Mouse (Mus musculus) spleen, postnatal 36 days (tissue): ENCODE results near the gene Angptl8.
A peak's percentile ranks its signal among the peaks of the same experiment; 100 is the strongest.
"Not testable (repeated sequence)": the region's sequence is repeated elsewhere in the genome, so short reads cannot be mapped to it uniquely, and the experiment has no call there.

ENCODE experiments used
- DNase-seq, 2 experiments: peaks; one replicate each; pipeline ENCODE4 v3.0.0; 2022; ENCODE audit warnings: low spot score in 2 of 2, mixed read lengths in 1 of 2

Angptl8 gene

GRCm38 (mm10) chr9:21835258-21835912 is at the start of gene Angptl8:
Angptl8 (plus strand) TSS chr9:21835510.
- no peak for DNase-seq

GRCm38 (mm10) chr9:21786309-21786708 is 49.0 kb upstream of the Angptl8 start:
- not testable (repeated sequence) for DNase-seq

DNA sequence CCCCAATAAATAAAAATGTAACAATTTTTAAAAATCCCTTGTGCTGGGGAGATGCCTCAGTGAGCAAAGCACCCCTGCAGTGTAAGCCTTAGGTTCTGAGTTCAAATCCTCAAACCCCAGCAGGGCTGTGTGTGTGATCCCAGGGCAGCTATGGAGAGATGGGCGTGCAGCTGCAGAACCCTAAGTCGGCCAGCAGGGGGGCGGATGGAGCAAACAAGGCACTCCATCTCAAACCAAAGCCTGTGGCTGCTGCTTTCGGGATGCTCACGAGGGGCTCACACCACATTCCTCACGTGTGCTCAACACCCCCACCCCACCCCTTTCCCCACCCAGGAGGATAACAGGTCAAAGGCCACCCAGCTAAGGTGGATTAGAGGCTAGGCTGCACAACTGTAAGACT is 48.4 kb upstream of the Angptl8 start:
- DNase-seq, result no peak

- no peak for DNase-seq
Observed at GRCm38 (mm10) chr9:21787654-21788053, 47.7 kb upstream of the Angptl8 start.

GRCm38 (mm10) chr9:21788234-21788633 is 47.1 kb upstream of the Angptl8 start:
- DNase-seq, result no peak

DNA sequence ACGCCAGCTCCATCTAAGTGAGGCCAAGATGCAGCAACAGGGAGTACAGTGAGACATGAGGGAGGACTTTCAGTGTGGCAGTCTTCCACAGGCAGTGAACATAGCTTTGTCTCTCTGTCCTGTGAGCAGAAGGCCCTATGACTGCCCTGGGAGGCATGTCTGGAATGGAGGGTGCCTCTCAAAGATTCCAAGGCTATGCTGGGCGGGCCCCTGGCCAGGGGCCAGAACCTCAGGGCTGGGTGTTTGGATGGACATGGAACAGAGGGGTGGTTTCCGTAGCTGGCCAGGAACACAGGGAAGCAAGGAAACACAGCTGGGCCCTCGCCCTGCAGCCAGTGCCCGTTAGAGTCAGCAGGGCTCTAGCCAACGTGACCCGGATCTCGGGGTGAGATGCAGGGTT is 43.4 kb upstream of the Angptl8 start:
- DNase-seq, result no peak

DNA sequence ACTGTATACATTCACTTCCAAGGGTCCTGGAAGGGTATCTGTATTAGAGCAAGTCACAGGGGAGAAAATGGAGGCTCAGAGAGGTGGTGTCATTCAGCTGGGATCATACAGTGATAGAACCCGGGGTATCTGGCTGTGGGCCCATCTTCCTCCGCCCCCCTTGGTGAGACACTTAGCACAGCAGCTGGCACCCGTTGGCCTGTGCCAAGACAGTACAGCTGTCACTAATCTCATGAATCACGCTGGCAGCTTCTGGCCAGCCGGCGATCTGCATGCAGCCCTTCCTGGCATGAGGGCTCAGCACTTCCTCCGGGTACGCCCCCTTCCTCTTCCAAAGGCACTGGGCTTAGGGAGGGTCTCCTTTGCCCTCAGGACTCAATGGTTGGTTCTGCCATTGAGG is 42.7 kb upstream of the Angptl8 start:
- no peak for DNase-seq

- DNase-seq, result not testable (repeated sequence)
Observed at GRCm38 (mm10) chr9:21793507-21793906, 41.8 kb upstream of the Angptl8 start.

- no peak for DNase-seq
Observed at GRCm38 (mm10) chr9:21794344-21794834, 40.9 kb upstream of the Angptl8 start.

- no peak for DNase-seq
Observed at GRCm38 (mm10) chr9:21794925-21795324, 40.4 kb upstream of the Angptl8 start.

GRCm38 (mm10) chr9:21795579-21795978 is 39.7 kb upstream of the Angptl8 start:
- DNase-seq, result no peak

GRCm38 (mm10) chr9:21796259-21796658 is 39.1 kb upstream of the Angptl8 start:
- DNase-seq, result no peak

DNA sequence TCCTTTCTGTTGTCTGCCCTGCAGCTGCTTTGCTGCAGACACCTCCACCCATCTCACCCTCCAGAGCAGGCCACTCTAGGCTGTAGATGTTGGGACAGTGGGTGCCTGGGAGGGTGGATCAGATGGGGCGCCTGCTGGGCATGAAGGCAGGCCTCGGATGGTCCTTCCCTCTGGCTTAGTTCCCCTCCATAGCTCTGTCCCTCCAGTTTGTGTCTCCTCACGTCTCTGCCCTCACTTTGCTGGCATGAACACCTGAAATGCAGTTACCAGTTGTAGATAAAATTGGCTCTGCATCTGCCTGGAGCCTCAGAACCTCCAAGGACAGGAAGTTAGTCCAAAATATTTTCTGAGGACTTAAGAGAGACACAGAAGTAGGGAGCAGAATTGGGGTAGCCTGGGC is 38.4 kb upstream of the Angptl8 start:
- DNase-seq, result no peak

GRCm38 (mm10) chr9:21797921-21798344 is 37.4 kb upstream of the Angptl8 start:
- peak in 1 of 2 experiments; percentile 16 for DNase-seq

GRCm38 (mm10) chr9:21798345-21799009 is 36.8 kb upstream of the Angptl8 start, which contains the start of gene Kank2:
Kank2 (minus strand) TSS chr9:21798744.
- peak; percentile 59 to 64 for DNase-seq

- no peak for DNase-seq
Observed at GRCm38 (mm10) chr9:21799010-21799350, 36.3 kb upstream of the Angptl8 start.

GRCm38 (mm10) chr9:21801121-21801520 is 34.2 kb upstream of the Angptl8 start:
- DNase-seq, result no peak

GRCm38 (mm10) chr9:21801591-21801990 is 33.7 kb upstream of the Angptl8 start:
- DNase-seq, result no peak

DNA sequence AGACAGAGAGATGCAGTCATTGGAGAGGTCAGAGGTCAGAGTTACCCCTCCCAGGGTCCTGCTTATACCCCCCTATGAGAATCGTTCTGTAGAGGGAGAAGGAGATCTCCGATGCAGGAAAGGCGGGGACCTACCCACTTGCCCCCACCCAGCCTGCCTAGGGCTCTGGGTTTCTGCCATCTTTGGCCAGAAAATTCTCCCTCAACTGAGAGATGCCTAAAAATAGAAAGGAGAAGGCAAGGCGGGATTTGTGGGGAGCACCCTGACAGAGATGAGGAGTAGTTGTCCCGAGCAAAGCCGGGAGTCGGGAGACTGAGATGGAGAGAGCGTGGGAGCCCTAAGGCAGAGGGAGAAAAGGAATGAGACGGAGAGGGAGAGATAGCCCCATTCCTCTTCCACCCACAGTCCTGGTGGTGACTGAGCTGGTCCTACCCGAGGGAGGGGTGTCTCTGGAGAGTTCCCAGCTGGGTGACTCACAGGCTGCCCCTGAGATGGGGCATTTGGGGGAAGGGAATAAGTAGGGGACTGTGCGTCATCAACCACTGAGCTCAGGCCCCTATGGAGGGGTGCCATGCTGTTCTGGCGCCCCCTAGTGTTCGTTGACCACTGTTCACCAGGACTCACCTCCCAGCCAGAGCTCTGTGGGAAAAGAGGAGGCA is 31.2 kb upstream of the Angptl8 start:
- peak; percentile 51 to 60 for DNase-seq

DNA sequence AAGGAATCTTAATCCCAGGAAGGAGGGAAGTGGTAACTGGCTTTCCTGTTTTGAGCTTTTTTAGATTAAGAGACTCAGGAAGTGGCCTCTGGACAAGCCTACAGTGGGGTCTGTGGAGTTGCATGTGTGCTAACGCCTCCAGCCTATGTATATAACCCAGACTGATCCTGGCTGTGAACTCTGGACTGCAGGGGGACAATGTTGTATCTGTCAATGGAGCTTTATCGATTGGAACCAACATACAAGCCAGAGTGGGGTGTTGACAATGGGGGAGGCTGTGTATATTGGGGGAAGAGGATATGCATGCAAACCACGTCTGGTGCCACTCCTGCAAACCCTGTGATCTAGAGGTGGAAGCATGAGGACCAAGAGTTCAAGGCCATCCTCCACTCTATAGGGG is 28.9 kb upstream of the Angptl8 start:
- no peak for DNase-seq

DNA sequence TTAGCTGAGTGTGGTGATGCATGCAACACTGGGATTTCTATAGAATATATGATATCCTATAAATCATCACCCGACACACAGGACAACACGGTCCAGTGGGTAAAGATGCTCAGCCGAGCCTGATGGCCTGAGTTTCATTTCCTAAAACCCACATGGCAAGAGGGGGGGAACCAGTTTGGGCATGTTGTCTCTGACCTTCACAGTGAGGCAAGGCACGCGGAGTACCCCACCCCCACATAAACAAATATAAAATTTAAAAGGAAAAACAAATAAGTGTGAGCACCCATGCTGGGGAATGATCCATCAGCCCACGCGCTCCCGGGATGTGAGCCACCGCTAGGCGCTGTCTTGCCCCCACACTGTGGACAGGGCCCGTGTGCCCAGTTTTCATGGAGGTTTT is 28.3 kb upstream of the Angptl8 start:
- DNase-seq, result no peak

DNA sequence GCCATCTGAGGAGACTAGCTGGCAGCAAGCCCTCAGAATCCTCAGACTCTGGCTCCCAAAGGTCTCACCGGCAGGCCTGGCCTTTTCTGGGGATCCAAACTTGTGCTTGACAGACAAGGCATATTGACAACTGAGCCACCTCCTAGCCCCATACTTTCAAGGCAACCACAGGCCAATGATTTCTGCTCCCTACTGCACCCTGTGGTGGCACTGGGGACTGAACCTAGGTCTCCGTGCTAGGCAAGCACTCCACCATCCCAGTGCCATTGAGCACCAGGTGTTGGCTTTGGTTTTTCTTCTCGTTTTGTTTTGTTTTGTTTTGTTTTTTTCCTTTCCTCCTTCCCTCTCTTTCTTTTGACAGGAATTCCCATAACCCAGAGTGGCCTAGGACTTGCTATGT is 26.7 kb upstream of the Angptl8 start:
- no peak for DNase-seq

DNA sequence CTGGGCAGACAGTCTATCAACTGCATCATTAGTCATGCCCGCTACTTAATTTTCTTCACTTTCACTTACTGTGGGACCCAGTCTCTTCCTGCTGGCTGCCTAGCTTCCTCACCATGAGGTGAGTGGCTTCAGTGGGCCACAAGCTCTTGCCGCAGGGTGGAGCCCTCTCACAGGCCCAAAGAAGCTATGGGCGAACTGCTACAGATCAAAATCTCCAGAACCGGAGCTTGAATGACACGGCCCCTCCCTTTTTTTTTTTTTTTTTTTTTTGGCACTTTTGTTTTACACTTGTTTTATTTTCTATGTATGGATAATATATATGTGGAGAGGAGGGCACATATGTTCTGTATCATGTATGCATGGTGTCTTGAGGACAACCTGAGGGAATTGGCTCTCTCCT is 24.1 kb upstream of the Angptl8 start:
- no peak for DNase-seq
